Mouse (Mus musculus): ENCODE measurements at regions not wholly inside any gene's neighbourhood (a gene's known extent, or its start where the extent isn't known, plus 50 kb on each side); places are given as distances from the start of the nearest gene placed in this dataset.

GRCm38 (mm10) chr9:23064001-23064400 is 158.9 kb upstream of the Bmper start:
- no peak for DNase-seq

GRCm38 (mm10) chr9:23064811-23065210 is 158.1 kb upstream of the Bmper start:
- no peak for DNase-seq

- no peak for DNase-seq
Measured at GRCm38 (mm10) chr9:23068101-23068791, 154.6 kb upstream of the Bmper start.

GRCm38 (mm10) chr9:23069161-23069560 is 153.7 kb upstream of the Bmper start:
- no peak for DNase-seq

GRCm38 (mm10) chr9:23071006-23071405 is 151.9 kb upstream of the Bmper start:
- DNase-seq, result peak; percentile 64

GRCm38 (mm10) chr9:23072741-23073140 is 150.1 kb upstream of the Bmper start:
- no peak for DNase-seq

- peak; percentile 73 for DNase-seq
Measured at GRCm38 (mm10) chr9:23083562-23083961, 139.3 kb upstream of the Bmper start.

- DNase-seq, result no peak
Measured at GRCm38 (mm10) chr9:23089339-23089738, 133.5 kb upstream of the Bmper start.

GRCm38 (mm10) chr9:23097134-23097789 is 125.6 kb upstream of the Bmper start:
- DNase-seq, result no peak

GRCm38 (mm10) chr9:23101584-23101983 is 121.3 kb upstream of the Bmper start:
- no peak for DNase-seq

GRCm38 (mm10) chr9:23101990-23102796 is 120.7 kb upstream of the Bmper start:
- no peak for DNase-seq

GRCm38 (mm10) chr9:23111500-23111899 is 111.4 kb upstream of the Bmper start:
- DNase-seq, result no peak

GRCm38 (mm10) chr9:23115026-23115425 is 107.8 kb upstream of the Bmper start:
- DNase-seq, result no peak

DNA sequence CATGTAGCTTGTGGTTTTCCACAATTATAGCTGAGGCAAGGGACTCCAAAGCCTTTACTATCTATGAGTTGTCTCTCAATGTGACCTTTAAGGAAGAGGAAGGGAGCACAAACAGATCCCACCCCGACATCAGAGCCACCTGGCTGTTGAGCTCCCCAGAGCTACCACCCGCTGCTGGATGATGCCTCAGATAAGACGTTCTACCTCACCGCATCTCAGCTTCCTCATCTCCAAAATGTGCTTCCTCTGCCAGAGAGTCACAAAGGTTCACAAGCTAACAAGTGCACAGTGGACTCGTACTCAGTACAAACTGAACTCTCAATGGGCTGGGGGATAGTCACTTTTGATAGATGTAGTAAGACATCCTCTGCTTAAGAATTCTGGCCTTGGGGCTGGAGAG is 107.3 kb upstream of the Bmper start:
- DNase-seq, result no peak

DNA sequence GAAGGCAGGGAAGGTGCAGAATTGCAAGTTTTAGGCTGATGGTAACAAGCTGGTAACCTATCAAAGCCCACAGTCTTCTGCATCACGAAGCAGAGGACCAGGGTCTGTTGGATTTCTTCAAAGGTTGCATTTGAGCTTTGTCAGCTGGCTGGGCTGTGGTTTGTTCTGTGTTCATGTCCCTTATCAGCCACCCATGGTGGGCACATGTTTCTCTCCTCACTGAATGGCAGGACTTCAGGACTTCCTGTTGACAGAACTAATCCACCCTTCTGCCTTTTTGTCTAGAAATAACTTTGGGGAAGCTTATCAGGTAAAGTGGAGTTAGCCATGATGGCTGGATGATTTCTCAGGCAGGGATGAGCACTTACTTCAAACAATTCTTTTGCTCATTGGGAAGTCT is 106.6 kb upstream of the Bmper start:
- DNase-seq, result no peak

- no peak for DNase-seq
Measured at GRCm38 (mm10) chr9:23119811-23120210, 103.1 kb upstream of the Bmper start.

- no peak for DNase-seq
Measured at GRCm38 (mm10) chr9:23120814-23121213, 102.1 kb upstream of the Bmper start.

DNA sequence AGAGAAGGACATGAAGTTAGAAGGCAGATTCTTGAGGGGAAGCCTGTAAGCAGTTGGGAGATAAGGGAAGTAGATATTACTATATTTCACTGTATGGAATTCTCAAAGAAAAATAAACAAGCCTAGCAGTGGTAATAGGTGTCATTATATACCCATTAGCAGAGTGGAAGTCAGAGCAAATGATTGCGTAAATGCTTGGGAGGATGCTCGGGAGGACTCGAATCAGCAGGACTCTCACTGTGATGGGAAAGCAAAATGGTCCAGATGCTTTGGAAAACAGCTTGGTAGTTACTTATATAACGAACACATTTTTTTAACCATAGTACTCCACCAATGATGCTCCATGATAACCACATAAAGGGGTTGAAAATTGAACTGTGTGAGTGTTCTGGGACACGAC is 100.4 kb upstream of the Bmper start:
- no peak for DNase-seq

DNA sequence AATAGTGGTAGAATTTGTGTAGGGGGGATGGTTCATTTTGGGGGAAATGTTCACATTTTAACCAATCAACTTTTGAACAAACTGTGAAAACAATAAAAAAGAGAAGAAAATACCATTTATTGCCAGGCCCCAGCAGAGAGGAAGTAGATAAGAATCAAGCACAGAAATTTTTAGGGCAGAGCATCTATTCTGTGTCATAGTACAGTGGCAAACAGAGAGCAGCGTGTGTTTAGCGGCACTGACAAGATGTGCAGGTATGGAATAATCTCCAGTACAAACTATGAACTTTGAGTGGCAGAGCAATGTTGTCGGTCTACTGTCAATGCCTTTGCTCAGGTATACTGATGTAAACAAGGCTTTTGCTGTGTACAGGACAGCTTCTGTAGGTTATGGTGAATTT is 99.4 kb upstream of the Bmper start:
- DNase-seq, result no peak

DNA sequence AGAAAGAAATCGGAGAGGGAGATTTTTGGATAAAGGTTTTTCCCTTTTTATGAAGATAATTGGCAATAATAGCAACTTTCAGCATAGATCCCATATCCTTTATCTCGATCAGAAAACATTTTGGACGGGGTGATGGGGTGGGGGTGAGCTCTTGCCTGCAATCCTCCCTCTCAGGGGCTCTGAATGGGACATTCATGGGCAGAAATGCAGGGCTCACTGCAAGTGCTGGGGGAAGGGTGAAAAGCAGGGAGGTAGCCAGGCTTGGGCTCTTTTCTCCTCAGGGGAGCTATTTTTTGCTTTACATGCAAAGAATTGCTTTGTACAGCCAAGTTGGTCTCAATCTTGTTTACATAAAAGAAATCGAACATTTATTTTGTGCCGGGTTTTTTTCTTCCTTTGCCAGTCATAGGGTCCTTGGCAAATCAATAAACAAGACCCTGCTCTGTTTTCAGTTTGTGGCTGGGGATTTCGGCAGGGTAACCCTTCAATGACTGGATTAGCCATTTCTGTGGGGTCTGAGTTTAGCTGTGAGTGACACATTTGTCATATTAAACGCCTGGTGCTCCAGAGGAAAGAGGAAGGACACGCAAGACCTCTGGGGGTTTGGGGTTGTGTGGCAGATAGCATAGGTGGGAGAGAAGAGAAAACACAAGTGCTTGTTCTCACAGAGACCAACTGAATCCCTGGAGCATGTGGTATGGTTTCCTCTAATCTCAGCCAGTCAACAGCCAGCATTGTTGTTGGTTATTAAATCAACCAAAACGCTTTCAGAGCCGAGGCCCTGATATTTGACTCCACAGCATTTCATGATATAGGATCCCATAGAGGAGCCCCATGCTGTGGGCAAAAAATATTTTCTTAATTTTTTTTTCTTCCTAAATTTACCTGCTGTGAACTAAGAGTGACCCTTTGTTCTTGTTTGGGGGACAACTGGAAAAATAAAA is 96.8 kb upstream of the Bmper start:
- no peak for DNase-seq

- no peak for DNase-seq
Measured at GRCm38 (mm10) chr9:23127338-23128017, 95.4 kb upstream of the Bmper start.

- no peak for DNase-seq
Measured at GRCm38 (mm10) chr9:23128018-23128369, 94.9 kb upstream of the Bmper start.

Measured in gastrocnemius, postnatal 25 days (tissue).